Mouse (Mus musculus): Measurements from ENCODE around the gene Atp13a5.

Gene Atp13a5

DNA sequence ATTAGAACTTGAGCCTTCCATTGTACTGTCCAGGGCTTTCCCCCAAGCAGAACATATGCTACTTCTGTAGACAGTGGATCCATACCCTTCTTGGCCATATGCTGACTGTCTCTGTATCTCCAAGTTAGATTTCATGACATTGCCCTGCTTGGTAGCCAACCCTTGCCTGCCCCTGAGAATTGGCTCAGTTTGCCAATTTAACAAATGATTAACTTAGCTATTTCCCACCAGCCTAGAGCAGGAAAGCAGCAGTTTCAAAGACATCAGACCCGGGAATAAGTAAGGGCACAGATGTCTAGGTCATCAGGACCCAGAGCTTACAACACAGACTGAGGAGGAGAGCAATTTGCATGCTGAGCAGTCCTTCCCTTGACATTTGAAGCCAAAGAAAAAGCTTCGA, 173.0 kb downstream of the Atp13a5 start:
- no peak for DNase-seq (ENCODE audit: extremely low spot score, low spot score)

DNA sequence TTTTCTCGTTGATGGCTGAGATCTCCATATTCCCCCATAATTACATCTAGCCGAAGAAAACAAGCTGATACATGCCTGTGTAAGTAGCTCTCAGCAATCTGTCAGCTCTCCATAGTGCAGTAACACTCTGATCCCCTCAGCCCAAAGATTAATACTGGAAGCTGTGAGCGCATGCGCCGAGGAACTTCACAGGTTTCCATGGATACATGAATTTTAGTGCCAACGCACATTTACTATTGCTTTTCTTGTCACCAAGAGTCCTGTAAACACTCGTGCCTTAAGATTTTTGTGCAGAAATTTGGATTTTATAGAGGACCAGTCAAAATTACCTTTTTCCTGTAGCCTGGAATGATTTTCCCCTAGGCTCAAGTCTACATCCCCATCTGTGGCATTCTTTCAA, 173.7 kb downstream of the Atp13a5 start:
- no peak for DNase-seq (ENCODE audit: extremely low spot score, low spot score)

DNA sequence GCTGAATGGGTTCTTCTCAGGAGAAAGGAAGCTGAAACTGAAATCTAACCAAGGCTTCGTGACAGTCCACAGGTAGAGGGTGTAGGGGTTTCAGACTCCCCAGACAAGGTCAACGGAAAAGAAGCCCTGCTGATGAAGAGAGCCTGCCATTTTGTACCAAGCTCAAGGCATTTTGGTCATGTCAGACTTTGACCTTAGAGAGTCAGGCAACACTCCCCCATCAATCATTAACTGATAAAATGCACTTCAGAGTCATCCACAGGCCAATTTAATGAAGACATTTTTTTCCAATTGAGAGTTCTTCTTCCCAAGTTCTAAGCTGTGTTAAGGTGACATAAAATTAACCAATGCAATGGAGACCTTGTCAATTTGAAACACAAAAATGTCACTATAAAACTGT, 177.4 kb downstream of the Atp13a5 start:
- no peak for DNase-seq (ENCODE audit: extremely low spot score, low spot score)

DNA sequence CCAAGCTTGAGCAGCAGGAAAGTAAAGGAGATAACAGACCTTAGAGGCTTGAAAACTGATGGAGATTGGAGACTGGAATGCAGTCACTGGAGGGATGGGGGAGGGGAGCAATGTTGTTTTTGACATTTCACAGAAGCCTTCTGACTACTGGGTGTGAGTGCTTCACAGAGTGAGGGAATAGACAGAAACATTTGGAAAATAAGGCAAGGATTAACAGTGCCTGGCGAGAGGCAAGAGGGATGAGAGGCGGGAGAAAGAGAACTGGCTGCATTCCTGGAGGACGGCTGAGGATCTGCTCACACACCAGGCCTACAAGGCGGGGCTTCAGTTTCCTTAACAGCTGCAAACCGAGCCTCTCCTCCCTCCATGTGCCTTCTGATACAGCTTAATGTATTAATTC, 180.1 kb downstream of the Atp13a5 start:
- DNase-seq (ENCODE audit: extremely low spot score, low spot score) = no peak

DNA sequence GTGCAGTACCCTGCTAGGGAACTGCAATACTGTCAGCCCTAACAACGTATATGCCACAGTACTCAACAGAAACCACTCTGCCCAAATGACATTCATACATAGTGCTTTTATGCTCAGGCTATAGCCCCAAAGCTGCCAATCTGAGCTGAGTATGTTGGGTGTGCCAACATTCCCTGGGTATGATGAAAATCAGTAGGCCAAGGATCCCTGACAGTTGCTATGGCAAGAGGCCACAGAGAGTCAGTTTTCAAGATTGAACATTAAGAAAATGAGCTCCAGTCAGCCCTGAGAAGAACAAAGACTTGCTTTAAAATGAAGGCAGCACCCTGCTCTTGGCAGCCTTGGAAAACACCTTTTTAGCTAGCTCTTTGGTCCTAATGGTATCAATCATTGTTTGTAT, 183.4 kb downstream of the Atp13a5 start:
- no peak for DNase-seq (ENCODE audit: extremely low spot score, low spot score)

DNA sequence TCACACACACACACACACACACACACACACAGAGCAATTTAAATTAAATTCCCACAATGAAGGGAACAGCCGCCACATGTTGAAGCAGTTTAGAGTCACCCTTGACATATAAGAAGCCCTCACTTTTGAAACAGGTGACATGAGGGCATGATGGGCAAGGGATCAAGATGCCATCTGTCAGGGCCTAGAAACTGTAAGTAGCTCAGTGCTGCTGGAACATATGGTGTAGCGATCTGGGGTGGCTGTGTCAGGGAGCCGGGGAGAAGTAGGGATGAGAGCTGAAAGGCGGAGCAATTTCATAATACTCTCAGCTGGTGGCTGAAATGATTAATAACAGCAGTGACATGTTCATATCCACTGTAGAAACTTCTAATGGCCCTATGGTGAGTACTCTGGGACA, 184.6 kb downstream of the Atp13a5 start:
- no peak for DNase-seq (ENCODE audit: extremely low spot score, low spot score)

DNA sequence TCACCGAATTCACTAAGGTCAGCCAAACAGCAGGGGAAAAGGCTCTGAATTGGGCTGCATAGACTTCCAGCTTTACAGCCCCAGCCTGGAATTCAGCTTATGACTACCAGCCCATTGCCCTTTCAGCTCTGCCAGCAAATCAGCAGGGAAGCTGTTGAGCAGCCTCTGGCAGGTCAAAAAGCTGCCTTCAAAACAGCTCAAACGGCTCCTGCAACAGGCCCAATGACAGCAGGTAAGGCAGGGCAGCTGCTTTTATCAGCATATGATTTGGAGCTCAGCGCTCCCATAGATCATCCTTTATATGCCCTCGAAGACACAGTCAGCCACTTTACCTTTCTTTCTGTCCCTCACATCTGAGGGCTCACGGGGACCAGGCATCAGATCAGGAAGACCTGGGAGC, 185.6 kb downstream of the Atp13a5 start:
- no peak for DNase-seq (ENCODE audit: extremely low spot score, low spot score)

All from neural tube, embryonic 10.5 days (tissue).